Mouse (Mus musculus) CH12F3 (cell line): ENCODE measurements around the gene Gnb2.

Experiments
- in situ Hi-C: fragments of 300-500 bp; cut with MboI; formaldehyde crosslinking; loops from 2 replicates; pipeline ENCODE4 v1.14.3; 2020; ENCODE audit warnings: low sequenced_read_pairs

The Gnb2 gene

GRCm38 (mm10) chr5:137485851-137486155 lies 47.5 kb downstream of the Gnb2 start:
- in situ Hi-C loops, result no loop called here

- in situ Hi-C loops, result no loop called here
Measured at GRCm38 (mm10) chr5:137485071-137485850, 48.0 kb downstream of the Gnb2 start.

- in situ Hi-C loops, result no loop called here
Measured at GRCm38 (mm10) chr5:137481897-137482296, 51.4 kb downstream of the Gnb2 start.

- in situ Hi-C loops, result no loop called here
Measured at GRCm38 (mm10) chr5:137481138-137481537, 52.2 kb downstream of the Gnb2 start.
